Mouse (Mus musculus): ENCODE measurements at regions not wholly inside any gene's neighbourhood (a gene's known extent, or its start where the extent isn't known, plus 50 kb on each side); places are given as distances from the start of the nearest gene placed in this dataset.

DNA sequence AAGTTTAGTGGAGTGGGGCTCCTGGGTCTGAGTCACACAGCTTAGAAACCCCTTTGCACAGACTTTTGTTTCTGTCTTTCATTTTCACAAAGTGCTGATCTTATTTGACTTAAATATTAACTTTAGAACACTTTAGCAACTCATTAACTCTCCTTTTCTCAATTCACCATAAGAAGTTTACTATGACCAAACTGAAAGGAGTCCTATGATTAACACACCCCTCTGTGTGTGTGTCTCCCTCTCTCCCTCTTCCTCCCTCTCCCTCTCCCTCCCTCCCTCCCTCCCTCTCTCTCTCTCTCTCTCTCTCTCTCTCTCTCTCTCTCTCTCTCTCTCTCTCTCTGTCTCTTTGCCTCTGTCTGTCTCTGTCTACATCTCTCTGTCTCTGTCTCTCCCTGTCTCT is 551.0 kb upstream of the Tenm4 start:
- TF ChIP-seq CTCF (IDR thresholded peaks at IDR 0.05; ENCODE audit: insufficient read depth, low read depth, low read length) (no peak), POLR2A (IDR thresholded peaks at IDR 0.05; ENCODE audit: insufficient read depth, low read depth, low read length) (no peak)

Measured in olfactory bulb, adult 2 months (tissue).